Mouse (Mus musculus): ENCODE data around the gene Manba.

- TF ChIP-seq CTCF (IDR thresholded peaks at IDR 0.05) (no peak), EP300 (IDR thresholded peaks at IDR 0.05) (no peak)
Measured at GRCm38 (mm10) chr3:135607660-135608473, 122.5 kb downstream of the Manba start.

All from lung, postnatal 0 days (tissue).